Mouse (Mus musculus) midbrain, embryonic 13.5 days (tissue): ENCODE data around the gene Fcrl6. TPM values are rescaled to one million over a fixed set of nuclear protein-coding genes. Genes with fewer than 3 reads are reported as not detected.

ENCODE experiments used
- ATAC-seq: fragments of 200-750 bp; cut with Nextera tagmentation; 2 replicates; pipeline ENCODE4 v1.8.0; 2017; ENCODE audit warnings: mild to moderate bottlenecking, moderate TSS enrichment, moderate library complexity
- H3K27ac ChIP-seq: fragments of 300-500 bp; sonication (generic); 2 replicates; pipeline ENCODE4 v1.5.1; 2015; ENCODE audit warnings: inconsistent platforms, mild to moderate bottlenecking, moderate library complexity
- H3K27me3 ChIP-seq: fragments of 300-500 bp; sonication (generic); 2 replicates; pipeline ENCODE4 v1.6.1; 2015; ENCODE audit warnings: mild to moderate bottlenecking, inconsistent platforms
- H3K36me3 ChIP-seq: fragments of 300-500 bp; sonication (generic); 2 replicates; pipeline ENCODE4 v1.6.1; 2015; ENCODE audit warnings: mild to moderate bottlenecking, inconsistent platforms
- H3K4me1 ChIP-seq: fragments of 300-500 bp; sonication (generic); replicated peaks from 2 replicates; pipeline ENCODE4 v1.6.1; 2015; ENCODE audit warnings: inconsistent platforms
- H3K4me2 ChIP-seq: fragments of 300-500 bp; sonication (generic); replicated peaks from 2 replicates; pipeline ENCODE4 v1.6.1; 2015; ENCODE audit warnings: moderate library complexity, mild to moderate bottlenecking, inconsistent platforms
- H3K4me3 ChIP-seq: fragments of 300-500 bp; sonication (generic); replicated peaks from 2 replicates; pipeline ENCODE4 v1.5.1; 2015; ENCODE audit warnings: mild to moderate bottlenecking, inconsistent platforms
- H3K9ac ChIP-seq: fragments of 300-500 bp; sonication (generic); replicated peaks from 2 replicates; pipeline ENCODE4 v1.6.1; 2015; ENCODE audit warnings: mild to moderate bottlenecking, inconsistent platforms
- H3K9me3 ChIP-seq: fragments of 300-500 bp; sonication (generic); 2 replicates; pipeline ENCODE4 v1.6.1; 2016; ENCODE audit warnings: mild to moderate bottlenecking, inconsistent platforms
- WGBS: fragments of 180-500 bp; shearing (Covaris S2); methylation state at CpG from one replicate; pipeline ENCODE4 v1.1.7; 2015; 5-methylcytosine and 5-hydroxymethylcytosine counted together
- polyA plus RNA-seq: library from polyadenylated mRNA; unstranded; fragments of >200 nt; fragmentation: Nextera tagmentation; extraction: Ambion mirVana; gene quantifications from 2 replicates; pipeline ENCODE4 v1.2.1, GENCODE M21; 2015

Fcrl6 gene
- polyA plus RNA-seq, 1 experiment from 2014 or later: not detected

DNA sequence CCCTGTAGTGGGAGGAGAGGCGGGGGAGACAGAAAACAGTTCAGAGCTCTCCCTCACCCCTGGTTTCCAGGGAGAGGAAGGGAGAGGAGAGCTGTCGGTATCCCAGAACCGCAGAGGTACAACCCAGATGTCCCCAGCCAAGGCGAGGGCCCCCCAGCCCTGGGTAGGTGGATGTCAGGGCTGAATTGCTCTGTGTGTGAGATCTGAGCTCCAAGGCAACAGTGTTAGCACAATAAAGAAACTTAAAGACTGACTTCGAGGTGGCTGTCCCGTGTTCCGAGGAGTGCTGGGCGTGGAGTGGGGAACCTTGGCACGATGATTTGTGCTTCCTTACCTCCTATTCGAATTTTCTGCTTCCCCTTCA lies 38.9 kb downstream of the Fcrl6 start:
- H3K9me3 ChIP-seq: no peaks in the 10 kb centered on the region
- WGBS: 2% methylated on average over 10 of the region's 10 CpGs
- ATAC-seq: no peak
- H3K27ac ChIP-seq: no peak overlapping the region
- peak overlapping the region; percentile 74 for H3K9ac ChIP-seq
- peak overlapping the region; percentile 95 for H3K4me2 ChIP-seq
- H3K4me3 ChIP-seq: peak overlapping the region; percentile 73
- H3K27me3 ChIP-seq: peaks cover 56% of the 10 kb centered on the region
- no peaks in the 10 kb centered on the region for H3K36me3 ChIP-seq
- peaks cover 18% of the 10 kb centered on the region for H3K4me1 ChIP-seq

DNA sequence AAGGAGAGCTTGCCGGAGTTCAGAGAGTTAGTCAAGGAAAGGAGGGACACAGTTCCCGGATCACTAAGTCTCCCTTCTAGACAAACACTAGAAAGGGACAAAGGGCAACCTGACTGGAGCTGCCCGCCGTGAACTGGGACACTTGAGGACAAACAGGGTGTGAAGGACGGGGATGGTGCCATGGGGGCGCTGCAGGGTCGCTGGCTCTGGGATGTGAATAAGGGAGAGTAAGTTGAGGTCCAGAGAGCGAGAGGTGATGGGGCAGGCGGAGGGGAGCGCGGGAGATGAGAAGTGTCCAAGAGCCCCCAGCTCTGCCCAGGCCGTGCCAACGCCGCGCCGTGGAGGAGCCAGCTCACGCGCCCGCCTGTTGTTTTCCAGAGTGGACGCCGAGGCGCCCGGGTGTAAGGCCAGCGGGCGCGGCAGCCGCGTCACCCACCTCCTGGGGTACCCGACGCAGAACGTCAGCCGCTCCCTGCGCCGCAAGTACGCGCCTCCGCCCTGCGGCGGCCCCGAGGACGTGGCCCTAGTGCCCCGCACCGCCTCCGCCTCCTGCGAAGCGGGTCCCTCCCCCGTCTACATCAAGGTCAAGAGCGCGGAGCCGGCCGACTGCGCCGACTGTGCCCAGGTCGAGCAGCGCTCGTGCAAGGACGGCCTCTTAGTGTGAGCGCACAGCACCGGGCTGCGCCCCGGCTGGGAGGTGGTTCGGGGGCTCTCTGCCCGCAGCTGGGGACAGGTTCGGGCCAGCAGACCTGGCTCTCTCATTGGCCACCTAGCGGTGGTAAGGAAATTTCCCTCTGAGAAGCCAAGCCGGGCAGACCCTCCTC lies 39.5 kb downstream of the Fcrl6 start:
- Histone ChIP-seq H3K4me3 (peak overlapping the region; percentile 73), H3K4me1 (peaks cover 18% of the 10 kb centered on the region), H3K9me3 (no peaks in the 10 kb centered on the region), H3K27ac (no peak overlapping the region; the same call in 1 of the 2 replicates), H3K4me2 (peak overlapping the region; percentile 95), H3K27me3 (peaks cover 56% of the 10 kb centered on the region), H3K9ac (peak overlapping the region; percentile 74), H3K36me3 (no peaks in the 10 kb centered on the region)
- under 1% methylated on average over 65 of the region's 66 CpGs for WGBS
- ATAC-seq: peak; percentile 93

DNA sequence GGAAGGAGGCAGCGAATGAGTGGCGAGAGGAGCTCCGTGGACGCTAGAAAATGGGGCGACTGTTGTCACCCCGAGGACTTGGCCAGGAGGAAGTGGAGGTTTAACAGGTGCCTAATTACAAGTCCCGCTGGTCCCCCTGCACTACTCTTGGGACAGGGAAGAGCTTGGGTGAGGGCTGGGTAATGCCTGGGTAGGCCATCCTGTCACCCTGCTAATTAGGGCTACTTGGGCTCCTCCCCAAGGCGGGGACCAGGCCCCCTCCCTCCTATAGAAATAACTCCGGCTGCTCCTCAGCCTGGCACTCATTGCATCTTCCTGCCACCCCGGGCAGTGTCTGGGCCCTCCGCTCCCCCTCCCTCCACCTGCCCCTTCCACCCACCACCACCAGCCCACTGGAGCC lies 46.7 kb downstream of the Fcrl6 start, which contains the start of gene Vsig8:
Gene Vsig8 (plus strand): TSS at position 301 of the 400 bp plus-strand sequence.
- H3K4me2 ChIP-seq: no peak within 1 kb of the TSS
- peaks cover 18% of the 10 kb centered on the region for H3K4me1 ChIP-seq
- peaks cover 23% of the 10 kb centered on the region for H3K27me3 ChIP-seq
- 80% methylated on average over 11 of the region's 11 CpGs for WGBS
- no peak within 1 kb of the TSS for H3K9ac ChIP-seq
- no peaks in the 10 kb centered on the region for H3K36me3 ChIP-seq
- no peak within 1 kb of the TSS for H3K4me3 ChIP-seq
- H3K9me3 ChIP-seq: no peaks in the 10 kb centered on the region
- H3K27ac ChIP-seq: no peak within 1 kb of the TSS
- ATAC-seq: no peak

DNA sequence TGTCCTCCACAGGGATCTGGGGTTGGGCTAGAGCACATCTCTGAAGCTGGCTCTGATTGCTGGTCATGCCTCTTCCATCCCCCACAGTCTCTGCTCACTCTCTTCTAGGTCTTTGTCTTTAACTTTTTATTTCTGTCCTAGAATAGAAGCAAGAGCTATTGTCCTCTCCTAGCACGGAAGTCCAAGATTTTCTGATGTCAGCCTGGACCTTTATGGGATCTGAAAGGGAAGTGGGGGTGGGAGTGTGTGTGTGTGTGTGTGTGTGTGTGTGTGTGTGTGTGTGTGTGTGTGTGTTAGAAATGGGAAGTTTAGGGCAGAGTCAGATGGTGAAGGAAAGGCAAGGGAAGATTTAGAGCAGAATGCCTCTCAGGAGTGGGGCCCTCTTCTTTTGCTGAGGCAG lies 49.7 kb downstream of the Fcrl6 start:
- H3K4me2 ChIP-seq: no peak overlapping the region
- no peak for ATAC-seq
- H3K27me3 ChIP-seq: peaks cover 14% of the 10 kb centered on the region
- no peak overlapping the region for H3K4me3 ChIP-seq
- WGBS: 55% methylated on average over 1 of the region's 1 CpGs
- H3K4me1 ChIP-seq: peaks cover 32% of the 10 kb centered on the region
- no peaks in the 10 kb centered on the region for H3K9me3 ChIP-seq
- no peak overlapping the region for H3K27ac ChIP-seq
- H3K9ac ChIP-seq: no peak overlapping the region
- no peaks in the 10 kb centered on the region for H3K36me3 ChIP-seq

DNA sequence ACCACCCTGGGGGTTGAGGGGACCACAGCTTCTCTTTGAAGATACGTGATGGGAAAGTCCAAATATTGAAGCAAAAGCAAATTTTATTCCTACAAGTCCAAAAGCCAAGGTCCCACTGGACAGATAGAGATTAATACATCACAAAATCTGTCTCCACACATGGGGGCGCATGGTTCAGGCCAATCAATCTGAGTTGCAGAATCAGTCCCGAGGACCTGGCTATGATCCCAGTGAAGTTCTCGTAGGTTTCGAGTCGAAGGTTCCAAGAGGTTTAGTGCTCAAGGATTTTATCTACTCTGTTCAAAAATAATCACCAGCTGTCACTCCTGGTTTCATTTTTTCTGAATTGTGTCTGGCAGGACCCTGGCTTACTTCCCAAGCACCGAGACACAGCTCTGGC lies 51.3 kb downstream of the Fcrl6 start:
- Histone ChIP-seq H3K4me3 (peak overlapping the region; percentile 44; the same call in 1 of the 2 replicates), H3K27ac (no peak overlapping the region), H3K9me3 (no peaks in the 10 kb centered on the region), H3K4me1 (peaks cover 32% of the 10 kb centered on the region), H3K4me2 (peak overlapping the region; percentile 66), H3K27me3 (peaks cover 14% of the 10 kb centered on the region), H3K36me3 (no peaks in the 10 kb centered on the region), H3K9ac (peak overlapping the region; percentile 60)
- WGBS: 44% methylated on average over 7 of the region's 7 CpGs
- no peak for ATAC-seq

DNA sequence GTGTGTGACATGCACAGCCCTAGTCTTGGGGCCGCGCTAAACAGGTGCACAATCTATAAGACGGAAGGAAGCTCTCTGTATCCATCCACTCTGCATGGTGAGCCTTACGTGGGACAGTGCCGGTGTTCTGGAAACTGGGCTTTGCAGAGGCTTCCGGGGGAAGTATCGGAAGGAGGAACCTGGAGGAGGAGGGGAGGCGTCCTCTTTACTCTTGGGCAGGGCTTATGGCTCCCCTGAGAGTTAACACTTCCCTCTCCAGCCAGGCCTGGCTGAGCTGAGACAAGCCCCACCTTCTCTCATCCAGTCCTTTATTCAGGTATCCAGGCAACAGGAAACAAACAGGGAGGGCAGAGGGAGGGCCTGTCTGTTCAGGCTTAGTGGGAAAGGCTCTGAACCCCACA lies 51.8 kb downstream of the Fcrl6 start:
- no peak overlapping the region for H3K27ac ChIP-seq
- peak overlapping the region; percentile 60 for H3K9ac ChIP-seq
- WGBS: under 1% methylated on average over 8 of the region's 8 CpGs

DNA sequence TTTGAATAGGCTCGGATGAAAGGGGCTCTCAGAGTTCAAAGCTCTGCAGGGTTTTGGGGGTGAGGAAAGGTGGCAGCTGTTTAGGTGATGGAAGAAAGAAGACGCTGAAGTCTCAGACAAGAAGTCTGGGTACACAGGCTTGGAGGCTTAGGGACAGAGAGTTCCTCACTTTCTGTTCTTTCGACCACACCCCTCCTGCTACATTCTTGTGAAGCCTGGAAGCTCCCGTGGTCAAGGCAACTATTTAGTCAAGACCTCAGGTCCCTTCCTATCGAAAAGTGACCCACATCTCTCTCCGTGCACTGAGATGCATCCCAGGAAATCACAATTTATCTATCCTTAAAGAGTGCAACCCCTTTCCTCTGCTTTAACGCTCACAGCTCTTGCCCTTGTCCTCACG lies 52.6 kb downstream of the Fcrl6 start:
- peaks cover 32% of the 10 kb centered on the region for H3K4me1 ChIP-seq
- H3K9ac ChIP-seq: peak overlapping the region; percentile 60; the same call in 1 of the 2 replicates
- no peak overlapping the region for H3K27ac ChIP-seq
- H3K36me3 ChIP-seq: no peaks in the 10 kb centered on the region
- peak overlapping the region; percentile 66 for H3K4me2 ChIP-seq
- 3% methylated on average over 8 of the region's 8 CpGs for whole genome bisulfite sequencing
- H3K27me3 ChIP-seq: peaks cover 14% of the 10 kb centered on the region
- no peak for ATAC-seq
- H3K9me3 ChIP-seq: no peaks in the 10 kb centered on the region
- peak overlapping the region; percentile 44 for H3K4me3 ChIP-seq

More for the DNA sequence above, 51.8 kb downstream of the Fcrl6 start:
- H3K9me3 ChIP-seq: no peaks in the 10 kb centered on the region
- no peaks in the 10 kb centered on the region for H3K36me3 ChIP-seq
- peaks cover 14% of the 10 kb centered on the region for H3K27me3 ChIP-seq
- peak; percentile 91 for ATAC-seq
- peak overlapping the region; percentile 44 for H3K4me3 ChIP-seq
- peak overlapping the region; percentile 66 for H3K4me2 ChIP-seq
- peaks cover 32% of the 10 kb centered on the region for H3K4me1 ChIP-seq

DNA sequence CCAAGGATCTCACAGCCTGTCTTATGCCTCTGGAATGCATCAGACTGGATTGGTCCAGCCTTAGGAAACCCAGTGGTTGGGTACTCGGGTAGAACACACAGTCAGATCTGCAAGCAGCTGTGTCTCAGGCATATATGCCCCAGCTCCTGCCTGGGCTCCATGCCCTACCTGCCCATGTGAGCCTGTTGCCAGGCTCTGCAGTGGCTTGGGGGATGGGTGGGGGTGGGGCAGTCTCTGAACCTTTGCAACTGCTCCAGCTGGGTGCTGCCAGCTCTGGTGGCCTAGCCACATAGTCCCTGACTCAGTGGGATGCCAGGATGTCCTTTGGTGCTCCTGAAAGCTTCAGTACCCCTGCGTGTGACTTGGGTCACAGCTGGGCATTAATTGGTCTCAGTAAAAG lies 53.0 kb downstream of the Fcrl6 start:
- Histone ChIP-seq H3K4me1 (peaks cover 32% of the 10 kb centered on the region), H3K9me3 (no peaks in the 10 kb centered on the region), H3K27ac (no peak overlapping the region), H3K4me3 (no peak overlapping the region), H3K4me2 (peak overlapping the region; percentile 66), H3K9ac (peak overlapping the region; percentile 60; the same call in 1 of the 2 replicates), H3K36me3 (no peaks in the 10 kb centered on the region), H3K27me3 (peaks cover 14% of the 10 kb centered on the region)
- ATAC-seq: no peak
- WGBS: 12% methylated on average over 2 of the region's 2 CpGs

DNA sequence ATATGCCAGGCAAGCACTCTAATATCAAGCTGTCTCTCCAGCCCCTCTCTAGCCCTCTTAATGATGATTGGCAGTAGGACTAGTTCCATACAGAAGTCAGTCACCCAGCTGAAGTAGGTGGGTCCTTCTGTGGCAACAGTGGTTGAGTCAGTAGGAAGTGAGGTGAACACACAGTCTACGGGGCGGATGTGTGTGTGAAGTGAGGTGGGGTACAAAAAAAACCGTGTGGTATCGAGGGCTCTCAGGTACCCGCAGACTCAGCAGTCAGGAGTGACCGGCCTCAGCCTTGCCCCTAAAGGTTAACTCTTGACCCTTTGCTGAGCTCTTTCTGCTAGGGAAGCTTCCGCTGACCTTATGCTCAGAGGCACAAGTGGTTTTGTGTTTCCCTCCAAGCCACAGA lies 53.9 kb downstream of the Fcrl6 start:
- Histone ChIP-seq H3K4me3 (no peak overlapping the region), H3K27me3 (peaks cover 14% of the 10 kb centered on the region), H3K4me1 (peaks cover 32% of the 10 kb centered on the region), H3K9me3 (no peaks in the 10 kb centered on the region), H3K9ac (no peak overlapping the region), H3K4me2 (no peak overlapping the region), H3K27ac (no peak overlapping the region), H3K36me3 (no peaks in the 10 kb centered on the region)
- 60% methylated on average over 7 of the region's 7 CpGs for WGBS
- ATAC-seq: no peak

Other genes with a start within 250 kb of the Fcrl6 start
- 4.9 and 5.7 TPM in 2 replicates for gene Pigm, start 226.0 kb downstream of the Fcrl6 start, polyA plus RNA-seq
- 0.31 TPM in 1 of 2 replicates, not detected in the other for gene Slamf9, start 127.2 kb downstream of the Fcrl6 start, polyA plus RNA-seq
- 89.0 and 94.9 TPM in 2 replicates for gene Igsf9, start 120.8 kb downstream of the Fcrl6 start, polyA plus RNA-seq
- gene Tagln2, start 102.5 kb downstream of the Fcrl6 start, polyA plus RNA-seq: 44.0 and 49.9 TPM in 2 replicates
- gene Cfap45, start 81.8 kb downstream of the Fcrl6 start, polyA plus RNA-seq: 1.9 and 2.0 TPM in 2 replicates
- 0.20 TPM in 1 of 2 replicates, not detected in the other for gene Vsig8, start 46.6 kb downstream of the Fcrl6 start, polyA plus RNA-seq
- gene Slamf8, start 12.0 kb downstream of the Fcrl6 start, polyA plus RNA-seq: not detected in 2 replicates
- gene Dusp23, start 30.4 kb upstream of the Fcrl6 start, polyA plus RNA-seq: 6.2 and 6.3 TPM in 2 replicates
- gene Crp, start 95.5 kb upstream of the Fcrl6 start, polyA plus RNA-seq: not detected in 2 replicates